Mouse (Mus musculus) ES-Bruce4 (cell line): ENCODE data around the gene Bub1b. TPM values are rescaled to one million over a fixed set of nuclear protein-coding genes. Genes with fewer than 3 reads are reported as not detected.

Experiments
- H3K27ac ChIP-seq: 2 replicates; pipeline ENCODE4 v1.5.1; 2012; ENCODE audit warnings: low read length, inconsistent platforms; ENCODE audit not compliant: insufficient read depth
- H3K27me3 ChIP-seq: 2 replicates; pipeline ENCODE4 v1.6.1; 2012; ENCODE audit warnings: mild to moderate bottlenecking, low read length, inconsistent platforms; ENCODE audit not compliant: control insufficient read depth, poor library complexity, insufficient read depth, severe bottlenecking
- H3K36me3 ChIP-seq: 2 replicates; pipeline ENCODE4 v1.6.1; 2012; ENCODE audit warnings: inconsistent platforms, mild to moderate bottlenecking, low read length, moderate library complexity; ENCODE audit not compliant: control insufficient read depth, poor library complexity, insufficient read depth, severe bottlenecking
- H3K4me1 ChIP-seq: one replicate; pipeline ENCODE4 v1.8.1; 2011; ENCODE audit warnings: low read length; ENCODE audit not compliant: control insufficient read depth, insufficient read depth
- H3K4me3 ChIP-seq: 2 replicates; pipeline ENCODE4 v1.5.1; 2011; ENCODE audit warnings: low read depth, mild to moderate bottlenecking, low read length
- H3K9ac ChIP-seq: 2 replicates; pipeline ENCODE4 v1.6.1; 2012; ENCODE audit warnings: low read depth, mild to moderate bottlenecking, inconsistent platforms; ENCODE audit not compliant: poor library complexity, severe bottlenecking
- H3K9me3 ChIP-seq: replicated peaks from 2 replicates; pipeline ENCODE4 v1.6.1; 2012; ENCODE audit warnings: mild to moderate bottlenecking, low read length, inconsistent platforms; ENCODE audit not compliant: control insufficient read depth, poor library complexity, insufficient read depth, severe bottlenecking
- CTCF ChIP-seq: IDR thresholded peaks from one replicate; pipeline ENCODE4 v1.8.1; 2011; ENCODE audit warnings: low read depth, low read length
- EP300 ChIP-seq: IDR thresholded peaks from 2 replicates; pipeline ENCODE4 v1.6.1; 2011; ENCODE audit warnings: low read depth, low read length; ENCODE audit not compliant: insufficient read depth
- POLR2A ChIP-seq: IDR thresholded peaks from one replicate; pipeline ENCODE4 v1.8.1; 2011; ENCODE audit warnings: low read length; ENCODE audit not compliant: insufficient read depth
- polyA plus RNA-seq: library from polyadenylated mRNA; stranded (reverse); fragments of >200 nt; gene quantifications from 2 replicates; pipeline ENCODE4 v1.2.4, GENCODE M21; 2011; ENCODE audit warnings: low read depth; ENCODE audit not compliant: missing spikeins, insufficient read depth, insufficient read length

The Bub1b gene
- polyA plus RNA-seq, 1 experiment, result 189 TPM

GRCm38 (mm10) chr2:118604091-118604490, 6.1 kb downstream of the Bub1b start:
- Histone ChIP-seq H3K9me3 (no peaks in the 10 kb centered on the region), H3K27ac (no peak overlapping the region), H3K27me3 (no peaks in the 10 kb centered on the region), H3K4me1 (peaks cover 6% of the 10 kb centered on the region), H3K4me3 (no peak overlapping the region), H3K9ac (no peak overlapping the region), H3K36me3 (peaks cover 74% of the 10 kb centered on the region)
- TF ChIP-seq POLR2A (no peak), EP300 (no peak), CTCF (no peak)

- Histone ChIP-seq H3K4me3 (no peak overlapping the region), H3K9ac (no peak overlapping the region), H3K27ac (no peak overlapping the region), H3K27me3 (no peaks in the 10 kb centered on the region), H3K9me3 (no peaks in the 10 kb centered on the region), H3K36me3 (peaks cover 80% of the 10 kb centered on the region), H3K4me1 (peaks cover under 1% of the 10 kb centered on the region)
- TF ChIP-seq CTCF (peak; percentile 65), EP300 (no peak)
Observed at GRCm38 (mm10) chr2:118606032-118606431, 8.0 kb downstream of the Bub1b start.

- H3K27ac ChIP-seq, result no peak overlapping the region
- H3K4me3 ChIP-seq, result no peak overlapping the region
- no peaks in the 10 kb centered on the region for H3K27me3 ChIP-seq
- peaks cover 80% of the 10 kb centered on the region for H3K36me3 ChIP-seq
- H3K9me3 ChIP-seq, result no peaks in the 10 kb centered on the region
- TF ChIP-seq POLR2A, result no peak
- no peak for TF ChIP-seq CTCF
- no peak for TF ChIP-seq EP300
- H3K9ac ChIP-seq, result no peak overlapping the region
- H3K4me1 ChIP-seq, result no peaks in the 10 kb centered on the region
Observed at GRCm38 (mm10) chr2:118606976-118607375, 9.0 kb downstream of the Bub1b start.

GRCm38 (mm10) chr2:118618013-118618412, 20.0 kb downstream of the Bub1b start:
- no peak for TF ChIP-seq POLR2A
- no peak for TF ChIP-seq EP300
- TF ChIP-seq CTCF, result no peak
- Histone ChIP-seq H3K27me3 (no peaks in the 10 kb centered on the region), H3K9ac (no peak overlapping the region), H3K9me3 (no peaks in the 10 kb centered on the region), H3K4me3 (no peak overlapping the region), H3K27ac (no peak overlapping the region), H3K36me3 (peaks cover 68% of the 10 kb centered on the region), H3K4me1 (peaks cover 5% of the 10 kb centered on the region)

DNA sequence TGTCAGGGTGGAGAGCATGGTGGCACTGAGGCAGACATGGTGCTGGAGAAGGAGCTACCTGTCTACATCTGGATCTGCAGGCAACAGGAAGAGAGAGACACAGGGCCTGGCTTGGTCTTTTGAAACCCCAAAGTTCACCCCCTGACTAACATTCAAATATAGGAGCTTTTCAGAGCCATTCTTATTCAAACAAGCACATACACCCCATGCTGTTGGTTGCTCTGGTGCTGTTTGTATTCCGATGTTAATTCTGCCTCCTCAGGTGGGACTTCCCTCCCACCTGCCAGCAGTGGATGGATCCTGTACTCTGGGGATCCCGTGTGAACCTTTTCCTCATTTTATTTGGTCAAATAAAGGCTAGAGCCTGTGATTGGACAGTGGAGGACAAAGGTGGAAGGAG, 22.1 kb downstream of the Bub1b start:
- Histone ChIP-seq H3K4me1 (peaks cover 5% of the 10 kb centered on the region), H3K27ac (no peak overlapping the region), H3K9me3 (no peaks in the 10 kb centered on the region), H3K27me3 (no peaks in the 10 kb centered on the region), H3K4me3 (no peak overlapping the region), H3K36me3 (peaks cover 68% of the 10 kb centered on the region), H3K9ac (no peak overlapping the region)
- no peak for TF ChIP-seq POLR2A
- no peak for TF ChIP-seq CTCF
- peak; percentile 14; the same call in 1 of the 2 replicates for TF ChIP-seq EP300

DNA sequence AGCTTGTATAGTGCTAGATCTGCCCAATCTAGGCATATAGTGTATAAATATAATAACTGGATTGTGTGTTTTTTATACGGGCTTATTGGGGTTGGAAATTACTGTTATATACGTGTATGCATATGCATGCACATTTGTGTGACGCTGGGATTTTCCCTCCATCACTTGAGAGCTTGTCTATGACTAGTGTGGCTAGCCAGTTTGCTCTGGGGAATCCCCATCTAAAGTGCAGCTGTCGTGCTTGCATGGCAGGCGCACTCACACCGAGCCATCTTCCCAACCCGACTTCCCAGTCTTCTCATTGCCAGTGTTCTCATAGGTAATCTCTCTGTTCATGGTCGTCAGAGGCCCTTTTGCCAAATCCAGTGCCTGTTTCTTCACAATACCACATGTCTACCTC, 22.6 kb downstream of the Bub1b start:
- Histone ChIP-seq H3K36me3 (peaks cover 67% of the 10 kb centered on the region), H3K27me3 (no peaks in the 10 kb centered on the region), H3K4me1 (peaks cover 5% of the 10 kb centered on the region), H3K4me3 (no peak overlapping the region), H3K27ac (no peak overlapping the region), H3K9me3 (no peaks in the 10 kb centered on the region), H3K9ac (no peak overlapping the region)
- TF ChIP-seq CTCF (no peak), POLR2A (no peak), EP300 (no peak)
